Mouse (Mus musculus): ENCODE measurements around the gene Klhdc1.

Gene Klhdc1

DNA sequence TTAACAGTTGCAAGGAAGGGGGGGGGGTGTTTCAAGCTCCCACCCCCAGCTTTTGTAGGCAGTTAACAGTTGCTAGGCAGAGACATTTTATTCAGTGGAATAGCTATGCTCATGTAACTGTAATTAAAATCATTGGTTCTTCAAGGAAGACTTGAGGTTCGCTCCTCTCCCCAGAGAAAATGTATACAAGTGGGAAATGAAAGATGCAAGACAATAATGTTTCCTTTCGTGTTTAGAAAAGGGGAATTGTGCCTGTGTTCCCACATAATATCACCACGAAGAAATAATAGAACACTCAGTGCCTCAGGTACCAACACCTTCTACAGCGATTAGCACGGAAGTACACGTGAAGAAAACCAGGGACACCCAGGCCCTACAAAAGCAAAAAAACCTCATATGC lies at the start of gene Klhdc1:
Gene Klhdc1 (plus strand): TSS at position 301 of the 400 bp plus-strand sequence.
- no peak for DNase-seq

DNA sequence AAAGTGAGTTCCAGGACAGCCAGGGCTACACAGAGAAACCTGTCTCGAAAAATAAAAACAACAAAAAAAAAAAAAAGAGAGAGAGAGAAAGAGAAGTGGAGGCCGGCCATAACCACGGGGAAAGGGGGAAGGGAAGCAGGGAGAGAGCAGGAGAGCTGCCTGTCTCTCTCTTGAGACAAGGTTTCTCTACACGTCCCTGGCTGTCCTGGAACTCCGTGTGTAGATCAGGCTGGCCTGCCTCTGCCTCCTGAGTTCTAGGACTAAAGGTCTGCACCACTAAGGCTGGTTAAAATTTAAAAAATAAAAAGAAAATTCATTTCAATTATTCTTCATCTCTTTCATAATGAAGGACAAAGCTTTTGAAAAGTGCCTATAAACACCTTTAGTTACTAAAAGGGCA lies 49.6 kb upstream of the Klhdc1 start:
- DNase-seq, result no peak

DNA sequence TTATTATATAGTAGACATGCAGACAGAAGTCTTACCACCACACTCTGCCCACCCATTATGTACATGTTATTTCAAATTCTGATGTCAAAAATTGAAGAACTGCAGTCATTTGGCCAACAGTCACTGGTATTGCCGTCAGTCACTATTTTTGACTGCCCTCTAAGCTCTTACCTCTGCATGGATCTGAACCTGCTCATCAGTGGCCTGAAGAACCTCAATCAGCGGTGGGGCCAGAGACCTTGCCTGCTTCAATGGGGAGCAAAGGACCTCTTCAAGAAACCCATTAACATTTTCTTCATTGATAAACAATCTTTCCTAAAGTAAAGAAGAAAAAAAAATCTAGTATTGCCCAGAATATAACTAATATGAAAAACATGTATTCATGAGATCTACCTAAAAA lies 48.3 kb upstream of the Klhdc1 start:
- no peak for DNase-seq

DNA sequence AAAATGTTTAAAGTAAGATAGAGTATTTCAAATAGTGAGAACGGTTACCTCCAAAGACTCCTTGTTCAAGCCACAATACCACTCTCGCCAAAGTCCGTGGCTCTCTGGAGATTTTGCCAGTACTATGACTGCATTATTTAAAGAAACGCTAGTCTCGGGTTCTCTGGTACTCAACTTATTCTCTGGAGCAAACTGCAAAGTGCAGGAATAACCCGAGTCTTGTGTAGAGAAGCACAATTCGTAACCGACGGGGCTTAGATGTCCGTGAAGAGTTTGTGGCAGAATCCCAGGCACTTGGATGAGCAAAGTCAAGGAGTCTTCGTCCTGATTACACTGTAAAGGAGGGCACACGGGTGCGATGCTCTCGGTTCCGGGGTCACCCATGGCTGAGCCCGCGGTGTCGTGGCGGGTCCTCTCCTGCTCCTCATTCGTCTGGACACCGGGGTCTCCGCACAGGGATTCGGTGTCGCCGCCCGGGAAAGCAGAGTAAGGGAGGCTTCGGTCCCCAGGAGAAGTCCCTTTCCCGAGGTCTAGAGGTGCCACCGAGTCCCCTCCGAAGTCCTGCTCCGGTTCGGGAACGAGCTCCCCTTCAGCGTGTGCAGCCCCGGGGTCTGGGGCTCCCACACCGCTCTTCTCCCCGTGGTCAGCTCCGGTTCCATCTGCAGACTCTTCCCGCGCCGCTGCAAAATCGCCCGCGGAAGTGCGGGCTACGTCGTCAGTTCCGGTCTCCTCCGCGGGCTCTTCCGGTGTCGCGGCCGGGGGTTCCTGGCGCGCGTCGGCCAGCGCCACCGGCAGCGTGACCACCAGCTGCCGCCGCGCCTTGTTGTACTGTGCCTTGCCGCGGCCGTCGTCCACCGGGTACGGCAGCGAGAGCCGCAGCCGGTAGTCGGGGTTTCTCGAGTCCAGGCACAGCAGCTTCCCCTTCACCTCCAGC lies 44.3 kb upstream of the Klhdc1 start, which contains the start of gene Gm49383:
Gene Gm49383 (minus strand): TSS at position 661 of the 934 bp plus-strand sequence.
- DNase-seq, result peak; percentile 77 to 80

DNA sequence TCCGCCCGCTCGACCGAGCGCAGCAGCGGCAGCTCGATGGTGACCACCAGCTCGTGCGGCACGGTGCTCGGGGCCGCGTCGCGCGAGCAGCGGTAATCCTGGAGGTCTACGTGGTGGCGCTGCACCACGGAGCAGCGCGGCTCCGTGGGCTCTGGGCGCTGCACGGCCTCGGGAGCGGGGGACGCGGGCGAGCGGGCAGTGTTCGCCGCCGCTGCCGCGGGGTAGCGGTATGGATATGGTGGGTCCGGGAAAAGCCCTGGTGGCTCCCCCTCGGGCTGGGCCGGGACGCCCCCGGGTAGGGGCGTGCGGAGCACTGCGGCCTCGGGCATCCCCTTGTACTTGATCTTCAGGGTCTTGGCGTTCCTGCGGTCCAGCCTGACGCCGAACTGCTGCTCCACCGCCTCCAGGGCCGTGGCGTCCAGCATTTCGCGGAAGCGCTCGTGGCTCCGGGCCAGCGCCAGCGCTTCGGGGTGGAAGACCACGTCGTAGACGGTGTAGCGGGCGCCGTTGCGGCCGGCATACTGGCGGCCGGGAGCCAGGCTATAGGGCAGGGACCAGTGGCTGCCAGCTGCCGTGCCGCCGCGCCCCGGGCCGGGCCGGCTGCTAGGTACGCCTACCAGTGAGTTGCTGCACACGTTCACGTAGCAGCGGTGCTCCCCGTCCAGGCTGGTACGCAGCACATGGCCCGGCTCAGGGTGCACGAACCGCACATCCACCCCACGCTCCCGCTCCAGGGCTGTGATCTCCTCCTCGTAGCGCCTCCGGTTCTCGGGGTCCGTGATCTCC lies 43.4 kb upstream of the Klhdc1 start:
- DNase-seq, result peak; percentile 71 to 77

DNA sequence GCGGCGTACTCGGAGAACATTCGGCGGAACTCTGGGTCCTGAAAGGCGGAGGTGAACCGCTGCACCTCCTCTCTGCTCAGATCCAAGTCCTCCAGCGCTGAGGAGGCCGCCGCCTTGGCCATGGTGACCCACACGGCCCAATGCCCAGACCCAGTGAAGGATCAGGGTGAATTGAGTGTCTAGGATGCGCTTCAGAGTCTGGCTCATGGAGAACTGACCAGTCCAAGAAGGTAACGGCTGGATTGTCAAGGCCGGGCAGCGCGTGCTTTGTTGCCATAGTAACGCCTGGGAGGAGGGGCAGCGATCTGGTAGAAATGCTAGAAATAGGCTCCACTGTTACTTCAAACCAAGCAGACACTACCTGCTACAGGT lies 42.8 kb upstream of the Klhdc1 start, which contains the start of gene Dnaaf2:
Gene Dnaaf2 (minus strand): TSS at position 266 of the 372 bp plus-strand sequence.
- DNase-seq, result peak; percentile 77 to 83

DNA sequence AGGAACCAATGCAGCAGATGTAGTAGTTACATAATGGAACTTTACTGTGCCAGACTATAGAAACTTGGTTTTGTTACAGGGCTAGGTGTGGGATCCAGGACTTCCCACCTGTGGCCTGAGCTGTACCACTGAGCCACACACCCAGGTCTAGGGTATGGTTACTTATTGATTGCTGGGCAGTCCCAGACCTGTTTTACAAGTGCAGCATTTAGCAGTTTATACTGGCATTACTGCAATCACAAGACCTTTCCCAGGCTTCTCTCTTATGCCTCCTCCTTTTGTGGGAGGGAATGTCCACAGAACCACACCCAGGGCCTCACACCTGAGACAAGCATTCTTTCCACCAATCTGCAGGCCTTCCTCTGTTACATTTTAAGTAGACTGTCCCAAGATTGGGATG lies 42.0 kb upstream of the Klhdc1 start:
- no peak for DNase-seq

DNA sequence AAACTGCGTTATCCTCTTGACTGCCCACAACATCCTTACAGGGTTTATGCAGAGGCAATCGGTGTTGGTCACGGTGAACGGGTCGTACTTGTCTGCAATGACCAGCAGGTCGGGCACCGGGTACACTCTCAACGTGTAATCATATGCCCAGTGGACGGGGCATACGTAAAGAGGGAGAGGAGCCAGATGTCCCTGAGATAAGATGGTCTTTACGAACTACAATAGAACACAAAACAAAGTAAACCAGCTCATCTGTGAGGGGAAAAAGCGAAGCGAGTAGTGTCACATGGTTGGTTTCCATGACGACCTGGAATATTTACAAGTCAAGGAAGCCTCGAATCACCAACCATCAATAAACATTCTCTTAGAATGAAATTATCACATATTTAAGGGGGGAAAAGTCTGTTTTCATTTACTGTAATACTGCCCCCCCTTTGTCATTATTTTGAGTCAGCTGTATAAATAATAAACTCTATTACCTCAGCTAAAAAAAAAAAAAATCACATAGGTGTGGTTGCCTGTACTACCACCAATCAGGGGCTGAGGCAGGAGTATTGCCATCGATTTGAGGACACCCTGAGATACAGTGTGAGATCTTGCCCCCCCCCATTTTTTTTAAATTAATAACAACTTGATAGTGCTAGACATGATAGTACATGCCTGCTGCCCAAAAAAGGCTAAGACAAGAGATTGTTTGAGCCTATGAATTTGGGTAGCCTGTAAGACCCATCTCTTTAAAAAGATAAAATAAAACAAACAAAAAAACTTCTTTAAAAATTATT lies 36.7 kb upstream of the Klhdc1 start, which contains the start of gene Gm49384:
Gene Gm49384 (minus strand): TSS at position 216 of the 782 bp plus-strand sequence.
- DNase-seq, result no peak

DNA sequence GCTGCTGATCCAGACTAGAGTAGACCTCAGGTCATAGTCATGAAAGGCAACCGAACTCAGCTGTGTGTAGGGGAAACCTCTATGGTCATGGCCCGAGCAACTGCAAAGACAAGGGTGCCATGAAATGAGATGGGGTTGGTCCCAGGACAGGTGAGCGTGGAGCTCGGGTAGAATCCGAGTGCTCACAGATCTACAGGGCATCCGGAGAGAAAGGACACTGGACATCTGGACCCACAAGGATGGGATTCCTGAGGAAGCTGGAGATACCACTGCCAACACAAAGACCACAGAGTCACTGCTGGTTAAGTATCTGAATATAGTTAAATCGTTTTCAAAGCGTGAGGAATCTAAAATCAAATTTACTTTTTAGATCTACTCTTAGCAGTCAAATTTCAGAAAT lies 33.6 kb upstream of the Klhdc1 start:
- DNase-seq, result no peak

DNA sequence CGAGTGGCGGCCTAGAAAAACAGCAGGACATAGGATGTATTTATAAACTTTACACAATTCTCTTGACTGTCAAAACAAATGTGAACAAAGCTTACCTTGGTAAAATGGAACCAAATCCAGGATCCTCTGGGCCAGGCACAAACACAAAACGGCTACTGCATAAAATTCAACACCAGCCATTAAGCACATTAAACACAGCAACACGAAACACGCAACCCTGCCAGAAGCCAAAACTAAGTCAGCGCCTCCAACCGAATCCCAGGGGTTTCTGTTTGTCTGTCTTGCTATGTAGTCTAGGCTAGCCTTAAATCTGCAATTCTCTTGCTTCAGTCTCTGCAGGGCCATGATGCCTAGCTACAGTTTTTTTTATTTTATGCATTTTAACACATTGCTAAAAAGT lies 33.0 kb upstream of the Klhdc1 start:
- DNase-seq, result no peak

DNA sequence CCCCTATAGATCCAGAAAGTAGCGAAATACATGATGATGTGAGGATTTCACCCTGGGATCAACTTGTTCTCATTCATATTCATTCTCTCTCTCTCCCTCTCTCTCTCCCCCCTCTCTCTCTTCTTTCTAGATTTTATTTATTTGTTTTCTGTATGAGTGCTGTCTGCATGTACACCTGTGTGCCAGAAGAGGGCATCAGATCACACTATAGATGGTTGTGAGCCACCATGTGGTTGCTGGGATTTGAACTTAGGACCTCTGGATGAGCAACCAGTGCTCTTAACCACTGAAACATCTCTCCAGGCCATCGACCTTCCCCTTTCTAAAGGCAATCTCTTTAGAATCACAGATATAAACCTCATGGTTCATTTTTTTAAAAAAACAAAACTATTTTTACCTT lies 32.5 kb upstream of the Klhdc1 start:
- no peak for DNase-seq

DNA sequence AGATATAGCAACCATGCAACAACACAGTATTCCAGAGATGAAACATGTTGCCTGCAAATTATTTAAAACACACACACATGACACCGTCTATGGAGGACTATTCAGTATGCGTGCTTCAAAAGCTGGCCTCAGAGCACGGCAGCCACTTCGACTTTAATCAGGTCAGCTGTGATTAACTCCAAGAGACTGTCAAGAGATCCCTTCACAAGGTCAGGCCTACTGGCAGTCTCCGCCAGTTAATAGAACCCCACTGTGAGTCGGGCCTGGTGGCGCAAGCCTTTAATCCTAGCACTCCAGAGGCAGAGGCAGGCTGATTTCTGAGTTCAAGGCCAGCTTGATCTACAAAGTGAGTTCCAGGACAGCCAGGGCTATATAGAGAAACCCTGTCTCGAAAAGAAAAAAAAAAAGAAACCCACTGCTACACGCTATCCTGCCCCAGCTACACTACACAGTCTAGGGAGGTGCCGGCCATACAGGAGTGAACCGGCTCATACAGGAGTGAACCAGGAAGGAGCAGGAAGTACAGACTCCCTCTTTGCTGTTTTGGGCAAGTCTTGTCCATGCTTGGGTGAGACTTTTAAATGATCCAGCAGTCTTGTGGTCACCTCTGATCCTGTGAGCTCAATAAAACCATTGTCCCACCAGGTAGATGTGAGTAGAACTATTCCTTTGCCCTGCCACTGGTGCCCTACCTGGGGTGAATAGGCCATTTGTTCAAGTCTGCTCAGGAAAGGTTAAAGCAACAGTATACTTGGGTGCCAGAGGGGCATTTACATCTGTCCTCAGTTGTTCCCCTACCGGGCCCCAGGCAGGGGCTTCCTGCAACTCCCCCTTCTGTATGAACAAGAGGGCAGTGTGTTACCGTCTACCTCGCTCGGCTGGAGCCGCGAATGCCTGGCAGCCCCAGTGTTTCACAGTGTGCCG lies 30.7 kb upstream of the Klhdc1 start:
- no peak for DNase-seq

DNA sequence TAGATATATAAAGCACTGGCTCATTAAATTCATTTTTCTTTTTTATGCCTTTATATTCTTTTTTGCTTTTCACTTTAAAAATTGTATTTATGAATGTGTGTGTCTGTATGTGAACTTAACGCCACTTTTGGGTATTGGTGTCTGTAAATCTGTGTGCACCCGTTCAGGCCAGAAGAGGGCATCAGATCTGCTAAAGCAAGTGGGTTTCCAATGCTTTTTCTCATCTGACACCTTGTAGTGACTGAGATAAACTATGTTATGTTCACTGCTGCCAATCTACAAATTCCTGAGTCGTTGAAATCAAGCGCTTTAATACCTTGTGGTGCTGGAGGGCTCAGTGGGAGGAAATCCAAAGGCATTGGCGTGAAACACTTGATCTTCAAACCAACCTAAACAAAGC lies 29.9 kb upstream of the Klhdc1 start:
- peak; percentile 24 to 34 for DNase-seq

DNA sequence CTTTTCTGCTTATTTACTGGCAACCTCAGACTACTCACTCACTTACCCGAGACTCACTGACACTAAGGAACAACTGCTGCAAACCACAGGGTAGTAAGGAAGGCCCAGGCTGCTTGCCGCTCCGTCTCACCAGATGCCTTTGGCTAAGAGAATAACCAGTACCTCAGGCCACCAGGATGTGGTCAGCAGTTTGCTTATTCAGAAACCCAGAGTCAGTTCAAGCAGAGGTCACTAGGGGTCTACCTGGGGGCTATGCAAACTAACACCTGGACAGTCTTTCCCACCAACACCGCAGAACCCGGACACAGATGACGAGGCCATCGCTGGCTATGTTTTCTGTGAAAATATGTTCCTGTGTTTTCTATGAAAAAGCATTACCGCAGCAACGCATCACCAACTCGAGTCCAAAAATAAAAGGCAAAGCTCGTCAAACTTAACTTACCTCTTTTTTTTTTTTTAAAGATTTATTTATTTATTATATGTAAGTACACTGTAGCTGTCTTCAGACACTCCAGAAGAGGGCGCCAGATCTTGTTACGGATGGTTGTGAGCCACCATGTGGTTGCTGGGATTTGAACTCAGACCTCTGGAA lies 27.7 kb upstream of the Klhdc1 start:
- no peak for DNase-seq

DNA sequence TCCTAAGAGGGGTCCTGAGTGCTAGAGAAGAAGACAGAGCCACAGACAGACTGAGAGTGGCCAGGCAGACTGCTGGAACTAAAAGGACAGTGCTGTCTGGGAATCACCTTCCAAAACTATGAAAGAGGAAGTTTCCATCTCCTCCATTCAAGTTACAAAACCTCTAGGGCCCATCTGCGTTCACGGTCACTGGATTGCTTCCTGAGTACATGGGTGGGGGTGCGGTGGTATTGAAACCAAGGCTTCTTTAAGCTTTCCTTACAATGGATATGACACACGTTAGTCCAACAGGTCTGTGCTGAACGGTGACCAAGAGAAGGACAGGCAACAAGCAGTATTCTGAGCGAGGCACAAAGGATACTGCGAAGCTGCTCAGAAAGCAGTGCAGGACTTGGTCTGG lies 26.6 kb upstream of the Klhdc1 start:
- DNase-seq, result no peak

DNA sequence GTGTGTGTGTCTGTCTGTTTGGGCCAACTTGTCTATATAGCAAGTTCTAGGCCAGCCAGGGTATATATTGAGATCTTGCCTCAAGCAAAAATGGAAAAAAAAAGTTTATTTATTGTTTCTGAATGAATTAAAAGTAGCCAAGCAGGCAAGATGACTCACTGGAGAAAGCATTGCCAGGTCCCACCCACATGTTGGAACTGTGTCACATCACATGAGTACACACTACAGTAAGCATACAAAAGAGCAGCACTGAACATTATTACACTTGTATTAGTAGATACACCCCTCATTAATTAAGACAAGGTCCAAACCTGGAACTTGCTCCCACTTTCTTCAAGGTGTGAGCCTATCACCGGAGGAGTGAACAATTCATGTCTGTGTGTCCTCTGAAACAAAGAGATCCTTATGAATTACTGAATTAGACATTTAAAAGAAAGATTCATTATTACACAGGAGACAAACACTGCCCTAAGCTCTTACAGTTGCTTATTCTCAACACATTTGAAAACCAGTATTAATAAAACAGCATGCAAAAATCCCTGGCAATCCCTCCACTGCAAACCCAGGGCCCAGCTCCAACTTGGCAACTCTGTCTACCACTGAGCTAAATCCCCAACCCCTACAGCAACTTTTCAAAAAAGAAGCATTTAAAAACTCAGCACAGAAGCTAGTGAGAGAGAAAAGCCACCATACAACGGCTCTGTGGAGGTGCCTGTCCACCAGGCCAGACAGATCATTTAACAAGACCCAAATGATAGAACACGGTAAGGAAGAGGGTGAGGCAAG lies 25.8 kb upstream of the Klhdc1 start:
- no peak for DNase-seq

DNA sequence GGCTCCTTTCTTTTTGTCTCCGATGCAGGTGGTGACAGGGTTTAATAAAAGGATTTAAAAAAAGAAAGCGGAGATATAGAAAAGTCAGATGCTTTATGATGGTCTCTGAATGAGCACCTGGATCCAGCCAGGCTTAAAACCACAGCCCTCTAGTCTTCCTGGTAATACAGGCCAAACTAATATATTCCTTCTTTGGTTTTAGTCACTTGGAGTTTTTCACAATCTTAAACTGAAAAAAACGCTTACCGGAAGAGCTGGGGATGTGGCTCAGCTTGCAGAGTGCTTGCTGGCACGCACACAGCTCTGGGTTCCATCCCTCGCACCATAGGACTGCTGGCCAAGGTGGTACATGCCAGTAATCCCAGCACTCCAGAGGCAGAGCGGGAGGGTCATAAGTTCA lies 24.4 kb upstream of the Klhdc1 start:
- no peak for DNase-seq

DNA sequence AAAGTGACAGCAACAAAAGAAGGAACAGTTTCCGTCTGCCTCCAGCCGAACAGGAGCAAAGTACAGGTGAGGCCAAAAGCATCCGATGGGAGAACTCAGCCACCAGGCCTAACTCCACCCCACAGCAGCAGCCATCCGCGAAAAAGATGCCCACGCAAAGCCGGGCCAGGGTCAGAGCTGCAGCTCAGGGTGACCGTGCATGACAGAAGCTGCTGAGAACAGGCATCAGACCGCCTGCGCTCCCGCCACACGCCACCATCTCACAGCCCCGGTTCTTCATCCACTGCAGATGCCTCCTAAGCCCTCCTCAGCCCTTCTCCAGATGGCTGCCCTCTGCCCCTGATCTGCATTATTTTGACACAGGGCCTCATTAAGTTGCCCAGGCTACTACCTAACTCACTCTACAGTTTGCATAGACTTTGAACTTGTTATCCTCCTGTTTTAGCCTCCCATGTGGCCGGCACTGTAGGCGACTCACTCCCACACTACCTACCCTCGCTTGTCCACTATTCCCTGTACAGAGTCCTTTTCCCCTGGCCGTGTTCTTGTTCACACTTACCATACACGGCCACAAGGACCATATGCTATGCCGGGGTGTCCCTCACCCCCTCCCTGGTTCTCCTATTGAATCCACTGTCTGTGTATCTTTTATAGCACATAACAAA lies 20.2 kb upstream of the Klhdc1 start:
- DNase-seq, result no peak

DNA sequence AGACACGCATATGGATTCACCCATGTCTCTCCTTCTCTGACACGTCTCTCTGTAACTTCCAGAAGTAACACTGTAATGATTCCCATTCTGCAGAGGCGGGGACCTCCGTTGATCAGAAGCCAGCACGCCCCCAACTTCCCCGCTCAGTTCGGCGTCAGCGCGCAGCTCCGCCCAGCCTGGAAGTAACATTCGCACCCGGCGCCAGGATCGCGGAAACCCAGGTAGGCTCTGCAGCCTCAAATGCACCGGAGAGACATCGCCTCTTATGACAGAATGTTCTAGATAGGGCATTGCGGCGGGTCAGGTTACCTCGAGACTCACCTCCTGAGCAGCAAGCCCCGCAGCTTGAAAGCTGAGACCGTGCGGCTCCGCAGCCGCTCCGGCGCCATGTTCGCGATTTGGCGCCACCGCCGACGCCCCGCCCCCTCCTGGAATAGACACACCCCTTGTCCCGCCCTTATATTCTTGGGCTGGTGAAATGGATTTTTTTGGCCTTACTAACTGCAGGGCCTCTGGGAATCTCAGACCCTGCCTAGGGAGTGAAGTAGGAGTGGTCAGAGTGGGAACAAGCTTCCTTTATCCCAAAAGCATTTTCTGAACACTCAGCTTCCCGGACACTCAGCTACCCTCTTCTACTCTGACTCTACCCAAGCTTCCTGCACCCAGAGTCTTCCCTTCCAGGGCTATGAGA lies 13.1 kb upstream of the Klhdc1 start, which contains the start of gene Pole2:
Gene Pole2 (minus strand): TSS at position 420 of the 691 bp plus-strand sequence.
- DNase-seq, result peak; percentile 91 to 92

Measured in cerebellum, postnatal 14 days (tissue).